Mouse (Mus musculus) liver, adult 2 months (tissue): ENCODE measurements around the gene Kcnh2. TPM values are rescaled to one million over a fixed set of nuclear protein-coding genes. Genes with fewer than 3 reads are reported as not detected.

ENCODE experiments used
- DNase-seq: peaks from one replicate; pipeline ENCODE4 v3.0.0-alpha.2; 2011; ENCODE audit warnings: low read depth, low spot score; ENCODE audit errors: extremely low read depth
- H3K27ac ChIP-seq: fragments of 200-500 bp; replicated peaks from 2 replicates; pipeline ENCODE4 v1.5.1; 2012; ENCODE audit warnings: low read depth, mild to moderate bottlenecking, control low read depth, inconsistent platforms, low read length; ENCODE audit not compliant: insufficient read depth
- H3K27me3 ChIP-seq: fragments of 200-500 bp; 2 replicates; pipeline ENCODE4 v1.6.1; 2012; ENCODE audit warnings: mild to moderate bottlenecking, moderate library complexity, low read length, inconsistent platforms; ENCODE audit not compliant: control insufficient read depth, insufficient read depth
- H3K36me3 ChIP-seq: fragments of 200-500 bp; 2 replicates; pipeline ENCODE4 v1.6.1; 2012; ENCODE audit warnings: low read length, inconsistent platforms; ENCODE audit not compliant: control insufficient read depth, insufficient read depth
- H3K4me1 ChIP-seq: fragments of 200-500 bp; 2 replicates; pipeline ENCODE4 v1.6.1; 2011; ENCODE audit warnings: low read length; ENCODE audit not compliant: control insufficient read depth, insufficient read depth
- H3K4me3 ChIP-seq: fragments of 200-500 bp; 2 replicates; pipeline ENCODE4 v1.5.1; 2011; ENCODE audit warnings: low read depth, mild to moderate bottlenecking, control low read depth, low read length, moderate library complexity; ENCODE audit not compliant: insufficient read depth
- H3K79me2 ChIP-seq: fragments of 200-500 bp; 2 replicates; pipeline ENCODE4 v1.6.1; 2012; ENCODE audit warnings: inconsistent platforms, mild to moderate bottlenecking, low read length, moderate library complexity; ENCODE audit not compliant: control insufficient read depth, insufficient read depth
- H3K9ac ChIP-seq: fragments of 200-500 bp; 2 replicates; pipeline ENCODE4 v1.6.1; 2012; ENCODE audit warnings: low read depth, mild to moderate bottlenecking, control low read depth, inconsistent platforms, low read length
- CTCF ChIP-seq: fragments of 200-500 bp; IDR thresholded peaks from 2 replicates; pipeline ENCODE4 v1.5.1; 2011; ENCODE audit warnings: low read depth, low read length, control low read depth
- POLR2A ChIP-seq: fragments of 200-500 bp; IDR thresholded peaks from 2 replicates; pipeline ENCODE4 v1.6.1; 2011; ENCODE audit warnings: low read length, control low read depth; ENCODE audit not compliant: insufficient read depth; ENCODE audit errors: extremely low read depth
- WGBS: fragments of 180-500 bp; shearing (Covaris S2); methylation state at CpG from one replicate; pipeline ENCODE4 v1.1.7; 2018; 5-methylcytosine and 5-hydroxymethylcytosine counted together
- polyA plus RNA-seq: library from polyadenylated mRNA; depleted of rRNA; stranded (reverse); fragments of >200 nt; gene quantifications from 2 replicates; pipeline ENCODE4 v1.2.3, GENCODE M21; 2012
- total RNA-seq: library from RNA; depleted of rRNA; stranded (reverse); fragments of >200 nt; gene quantifications from 2 replicates; pipeline ENCODE4 v1.2.3, GENCODE M21; 2014

Kcnh2 gene
- total and polyA plus RNA-seq, 2 experiments = not detected

GRCm38 (mm10) chr5:24334749-24335148 lies 16.7 kb downstream of the Kcnh2 start:
- no peaks in the 10 kb centered on the region for H3K27me3 ChIP-seq
- TF ChIP-seq CTCF (no peak), POLR2A (no peak)
- DNase-seq = no peak
- H3K4me3 ChIP-seq = no peak overlapping the region
- H3K79me2 ChIP-seq = no peaks in the 10 kb centered on the region
- no peak overlapping the region for H3K27ac ChIP-seq
- H3K36me3 ChIP-seq = no peaks in the 10 kb centered on the region
- H3K9ac ChIP-seq = no peak overlapping the region
- no peaks in the 10 kb centered on the region for H3K4me1 ChIP-seq
- WGBS = 17% methylated on average over 3 of the region's 3 CpGs

GRCm38 (mm10) chr5:24332401-24332800 lies 19.0 kb downstream of the Kcnh2 start:
- H3K79me2 ChIP-seq = no peaks in the 10 kb centered on the region
- no peak overlapping the region for H3K27ac ChIP-seq
- TF ChIP-seq CTCF (no peak), POLR2A (no peak)
- 81% methylated on average over 4 of the region's 4 CpGs for WGBS
- no peak overlapping the region for H3K9ac ChIP-seq
- no peak for DNase-seq
- no peaks in the 10 kb centered on the region for H3K27me3 ChIP-seq
- no peaks in the 10 kb centered on the region for H3K36me3 ChIP-seq
- H3K4me3 ChIP-seq = no peak overlapping the region
- H3K4me1 ChIP-seq = no peaks in the 10 kb centered on the region

GRCm38 (mm10) chr5:24329965-24330298 lies 21.5 kb downstream of the Kcnh2 start:
- no peak overlapping the region for H3K9ac ChIP-seq
- no peaks in the 10 kb centered on the region for H3K27me3 ChIP-seq
- TF ChIP-seq POLR2A (no peak), CTCF (no peak)

GRCm38 (mm10) chr5:24329212-24329964 lies 22.0 kb downstream of the Kcnh2 start:
- 22% methylated on average over 27 of the region's 27 CpGs for WGBS
- Histone ChIP-seq H3K4me3 (no peak overlapping the region), H3K36me3 (no peaks in the 10 kb centered on the region), H3K4me1 (no peaks in the 10 kb centered on the region), H3K9ac (no peak overlapping the region), H3K27me3 (no peaks in the 10 kb centered on the region), H3K79me2 (no peaks in the 10 kb centered on the region), H3K27ac (no peak overlapping the region)
- DNase-seq = no peak
- no peak for TF ChIP-seq CTCF
- no peak for TF ChIP-seq POLR2A

More at GRCm38 (mm10) chr5:24329965-24330298, 21.5 kb downstream of the Kcnh2 start:
- no peak for DNase-seq
- no peak overlapping the region for H3K27ac ChIP-seq
- H3K4me1 ChIP-seq = no peaks in the 10 kb centered on the region
- WGBS = 62% methylated on average over 5 of the region's 5 CpGs
- H3K79me2 ChIP-seq = no peaks in the 10 kb centered on the region
- no peaks in the 10 kb centered on the region for H3K36me3 ChIP-seq
- no peak overlapping the region for H3K4me3 ChIP-seq

- TF ChIP-seq CTCF = no peak
- TF ChIP-seq POLR2A = no peak
- Histone ChIP-seq H3K36me3 (no peaks in the 10 kb centered on the region), H3K9ac (no peak overlapping the region), H3K27ac (no peak overlapping the region), H3K4me1 (no peaks in the 10 kb centered on the region), H3K4me3 (no peak overlapping the region), H3K27me3 (no peaks in the 10 kb centered on the region), H3K79me2 (no peaks in the 10 kb centered on the region)
- DNase-seq = no peak
- 90% methylated on average over 6 of the region's 6 CpGs for WGBS
Observed at GRCm38 (mm10) chr5:24328813-24329211, 22.6 kb downstream of the Kcnh2 start.

GRCm38 (mm10) chr5:24326842-24327417 lies 24.5 kb downstream of the Kcnh2 start:
- TF ChIP-seq CTCF (no peak), POLR2A (no peak)
- Histone ChIP-seq H3K79me2 (no peaks in the 10 kb centered on the region), H3K4me1 (no peaks in the 10 kb centered on the region), H3K27me3 (no peaks in the 10 kb centered on the region), H3K9ac (no peak overlapping the region), H3K4me3 (no peak overlapping the region), H3K27ac (no peak overlapping the region), H3K36me3 (no peaks in the 10 kb centered on the region)
- no peak for DNase-seq
- WGBS = 74% methylated on average over 4 of the region's 4 CpGs
